9 mouse cellular contexts compared by ENCODE assay signal in genomic region chr11:99189154-99189582, GRCm38 (mm10). TPM values are rescaled to one million over a fixed set of nuclear protein-coding genes. Genes with fewer than 3 reads are reported as not detected.
DNase-seq lines count a peak whose midpoint lies in the region; ATAC-seq and TF ChIP-seq lines count a peak whose summit lies in the region.
"Had no signal": no experiment of that assay in that cellular context is flagged by ENCODE, and none has a peak within 500 bp of the region (broad histone marks: within the 10 kb centered on the region; RNA-seq: fewer than 3 reads in every experiment).

No protein-coding gene starts in this region.

- H3K4me1 ChIP-seq in liver, embryonic 14.5 days (replicated peaks; ENCODE audit: control insufficient read depth in 2 of 2, insufficient read depth in 2 of 2, low read length in 1 of 2), result peaks cover 0 to 6% of the 10 kb centered on the region in 2 experiments; a peak in 1 of 4 replicates

- no peaks in the 10 kb centered on the region for H3K27me3 ChIP-seq in liver, embryonic 14.5 days (ENCODE audit: control insufficient read depth, insufficient read depth, low read length)

- DNase-seq in layer of hippocampus, adult 11-12 months (ENCODE audit: low spot score), result peak; percentile 40
- no peak for DNase-seq in layer of hippocampus, adult 9-11 months
- DNase-seq in MN1 (ENCODE audit: low spot score), result peak; percentile 26
- peak; percentile 66 to 79 for DNase-seq in cerebellum, adult 18-20 months
- DNase-seq in gastrocnemius, postnatal 25 days, result peak; percentile 13
- peak in 2 of 3 experiments; percentile 17 to 27 for DNase-seq in liver, embryonic 14.5 days (ENCODE audit: low read depth in 3 of 3, low spot score in 3 of 3)
- peak; percentile 60 for DNase-seq in retina, postnatal 1 day
- DNase-seq in urinary bladder, postnatal 14 days (ENCODE audit: low spot score), result peak; percentile 65

- 13% methylated on average over 14 of the region's 14 CpGs for WGBS in liver, embryonic 14.5 days (ENCODE audit: insufficient replicate concordance)

- no peak overlapping the region for H3K4me2 ChIP-seq in liver, embryonic 14.5 days (ENCODE audit: low read depth)

- TF ChIP-seq CTCF in liver, embryonic 14.5 days (IDR thresholded peaks at IDR 0.05; ENCODE audit: low read depth), result peak; percentile 93

- no peak for TF ChIP-seq EP300 in liver, embryonic 14.5 days (IDR thresholded peaks at IDR 0.05; ENCODE audit: low read depth)

- H3K4me3 ChIP-seq in liver, embryonic 14.5 days (ENCODE audit: insufficient read depth in 1 of 2, low read depth in 2 of 2, low read length in 2 of 2), result no peak overlapping the region
- H3K4me3 ChIP-seq: myocyte had no signal

- no peaks in the 10 kb centered on the region for H3K36me3 ChIP-seq in liver, embryonic 14.5 days (replicated peaks; ENCODE audit: control insufficient read depth, insufficient read depth, low read depth)

- H3K9ac ChIP-seq in liver, embryonic 14.5 days (replicated peaks), result no peak overlapping the region

- no peak for ATAC-seq in liver, embryonic 14.5 days (ENCODE audit: insufficient read depth)

- no peaks in the 10 kb centered on the region for H3K9me3 ChIP-seq in liver, embryonic 14.5 days (ENCODE audit: control insufficient read depth, low read length)

- H3K27ac ChIP-seq in liver, embryonic 14.5 days, result no peak overlapping the region

RNA-seq across cellular contexts. Expression of gene Ccr7, which starts 34.3 kb away (rescaled TPM):
- total RNA-seq in gastrocnemius, postnatal 25 days (2021), result not detected
- 0.11 TPM in 2 replicates for polyA plus RNA-seq in liver, embryonic 14.5 days (2012; rRNA removed)
- polyA plus RNA-seq in liver, embryonic 14.5 days (2014; fragmentation: Nextera tagmentation; extraction: Ambion mirVana), result 0.15 and 0.29 TPM in 2 replicates

RNA-seq across cellular contexts. Expression of gene Smarce1, which starts 41.6 kb away (rescaled TPM):
- total RNA-seq in gastrocnemius, postnatal 25 days (2021), result 10 to 100 TPM; 30.4 to 31.3 TPM
- polyA plus RNA-seq in liver, embryonic 14.5 days (2012; rRNA removed), result 21.3 and 60.1 TPM in 2 replicates
- polyA plus RNA-seq in liver, embryonic 14.5 days (2014; fragmentation: Nextera tagmentation; extraction: Ambion mirVana), result 53.5 and 58.8 TPM in 2 replicates

RNA-seq across cellular contexts. Expression of gene Krt222, which starts 54.7 kb away (rescaled TPM):
- 1 to 10 TPM; 4.9 to 6.4 TPM for total RNA-seq in gastrocnemius, postnatal 25 days (2021)
- polyA plus RNA-seq in liver, embryonic 14.5 days (2012; rRNA removed), result 0.01 and 0.04 TPM in 2 replicates
- 0.13 and 0.34 TPM in 2 replicates for polyA plus RNA-seq in liver, embryonic 14.5 days (2014; fragmentation: Nextera tagmentation; extraction: Ambion mirVana)
